Mouse (Mus musculus) heart, embryonic 15.5 days (tissue): ENCODE measurements at regions not wholly inside any gene's neighbourhood (a gene's known extent, or its start where the extent isn't known, plus 50 kb on each side); places are given as distances from the start of the nearest gene placed in this dataset.

Experiments used
- ATAC-seq: fragments of 200-750 bp; cut with Nextera tagmentation; replicated peaks from 2 replicates; pipeline ENCODE4 v1.8.0; 2017; ENCODE audit warnings: low read depth, moderate TSS enrichment; ENCODE audit not compliant: insufficient number of reproducible peaks, insufficient read depth, low FRiP score
- H3K27ac ChIP-seq: fragments of 300-500 bp; sonication (generic); 2 replicates; pipeline ENCODE4 v1.5.1; 2015; ENCODE audit warnings: mild to moderate bottlenecking, inconsistent platforms
- H3K27me3 ChIP-seq: fragments of 300-500 bp; sonication (generic); 2 replicates; pipeline ENCODE4 v1.6.1; 2015; ENCODE audit warnings: inconsistent platforms
- H3K36me3 ChIP-seq: fragments of 300-500 bp; sonication (generic); 2 replicates; pipeline ENCODE4 v1.6.1; 2015; ENCODE audit warnings: mild to moderate bottlenecking, inconsistent platforms
- H3K4me1 ChIP-seq: fragments of 300-500 bp; sonication (generic); replicated peaks from 2 replicates; pipeline ENCODE4 v1.6.1; 2015; ENCODE audit warnings: inconsistent platforms
- H3K4me2 ChIP-seq: fragments of 300-500 bp; sonication (generic); 2 replicates; pipeline ENCODE4 v1.6.1; 2015; ENCODE audit warnings: inconsistent platforms, mild to moderate bottlenecking, moderate library complexity
- H3K4me3 ChIP-seq: fragments of 300-500 bp; sonication (generic); 2 replicates; pipeline ENCODE4 v1.5.1; 2015; ENCODE audit warnings: mild to moderate bottlenecking, inconsistent platforms
- H3K9ac ChIP-seq: fragments of 300-500 bp; sonication (generic); 2 replicates; pipeline ENCODE4 v1.6.1; 2015; ENCODE audit warnings: mild to moderate bottlenecking, inconsistent platforms
- H3K9me3 ChIP-seq: fragments of 300-500 bp; sonication (generic); replicated peaks from 2 replicates; pipeline ENCODE4 v1.6.1; 2016; ENCODE audit warnings: inconsistent platforms
- WGBS: fragments of 180-500 bp; shearing (Covaris S2); methylation state at CpG from one replicate; pipeline ENCODE4 v1.1.7; 2015; ENCODE audit warnings: mixed read lengths; 5-methylcytosine and 5-hydroxymethylcytosine counted together

DNA sequence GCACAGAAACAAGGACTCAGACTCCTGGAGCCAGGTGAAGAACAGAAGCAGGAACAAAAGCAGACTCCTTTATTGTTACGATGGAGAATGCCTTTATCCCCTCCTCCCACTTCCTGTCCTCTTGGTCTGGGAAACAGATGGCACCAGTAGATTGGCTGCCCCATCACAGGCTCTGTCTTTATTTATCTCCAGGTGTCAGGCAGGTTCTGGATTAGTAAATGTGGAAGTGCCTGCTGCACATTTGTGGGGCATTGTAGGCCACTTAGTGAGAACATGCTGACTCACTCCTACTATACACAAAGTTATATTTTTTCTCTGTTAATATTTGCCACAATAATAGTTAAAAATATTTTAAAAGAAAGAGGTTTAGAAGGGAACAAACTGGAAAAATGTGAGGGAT lies 426.0 kb downstream of the Tmem161b start:
- H3K27ac ChIP-seq = no peak overlapping the region
- no peak overlapping the region for H3K9ac ChIP-seq
- H3K9me3 ChIP-seq = no peaks in the 10 kb centered on the region
- H3K36me3 ChIP-seq = no peaks in the 10 kb centered on the region
- 38% methylated on average over 1 of the region's 1 CpGs for WGBS
- no peaks in the 10 kb centered on the region for H3K4me1 ChIP-seq
- H3K27me3 ChIP-seq = no peaks in the 10 kb centered on the region
- H3K4me3 ChIP-seq = no peak overlapping the region
- no peak for ATAC-seq
- no peak overlapping the region for H3K4me2 ChIP-seq

DNA sequence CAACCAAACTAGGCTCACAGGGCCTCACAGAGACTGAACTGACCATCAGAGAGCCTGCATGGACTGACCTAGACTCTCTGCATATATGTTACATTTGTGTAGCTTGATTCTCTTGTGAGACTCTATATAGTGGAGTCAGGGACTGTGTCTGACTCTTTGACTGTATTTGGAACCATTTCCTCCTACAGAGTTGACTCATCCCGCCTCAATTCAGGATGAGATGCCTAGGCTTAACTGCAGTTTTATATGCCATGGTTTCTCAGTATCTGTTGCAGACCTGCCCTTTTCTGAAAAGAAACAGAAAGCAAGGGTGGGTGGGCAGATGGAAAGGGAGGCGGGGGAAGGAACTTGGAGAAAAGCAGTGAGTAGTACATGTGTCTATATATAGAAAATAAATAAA lies 441.9 kb downstream of the Tmem161b start:
- 69% methylated on average over 2 of the region's 2 CpGs for WGBS
- H3K4me2 ChIP-seq = no peak overlapping the region
- no peak for ATAC-seq
- no peaks in the 10 kb centered on the region for H3K4me1 ChIP-seq
- no peak overlapping the region for H3K27ac ChIP-seq
- H3K4me3 ChIP-seq = no peak overlapping the region
- H3K9me3 ChIP-seq = no peaks in the 10 kb centered on the region
- no peaks in the 10 kb centered on the region for H3K27me3 ChIP-seq
- H3K9ac ChIP-seq = no peak overlapping the region
- no peaks in the 10 kb centered on the region for H3K36me3 ChIP-seq

DNA sequence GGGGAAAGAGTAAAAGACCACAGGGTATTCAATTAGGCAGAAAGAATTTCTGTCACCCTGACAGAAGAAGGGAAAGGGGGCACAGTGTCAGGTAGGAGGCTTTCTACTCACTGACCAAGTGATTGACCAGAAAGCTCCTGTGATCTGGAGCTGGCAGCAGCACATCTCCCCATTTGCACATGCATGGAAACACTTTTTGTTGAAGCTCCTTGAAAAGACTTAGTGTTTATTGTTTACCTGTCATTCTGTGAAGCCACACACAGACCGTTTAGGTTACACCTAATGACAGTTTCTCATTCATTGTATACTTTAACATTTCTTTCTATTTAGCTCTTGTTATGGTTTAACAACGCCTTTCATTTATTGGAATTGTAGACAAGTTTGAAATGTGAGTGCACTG lies 458.9 kb downstream of the Tmem161b start:
- Histone ChIP-seq H3K9ac (no peak overlapping the region), H3K36me3 (no peaks in the 10 kb centered on the region), H3K4me3 (no peak overlapping the region), H3K9me3 (no peaks in the 10 kb centered on the region), H3K4me2 (no peak overlapping the region), H3K27ac (no peak overlapping the region), H3K4me1 (no peaks in the 10 kb centered on the region), H3K27me3 (no peaks in the 10 kb centered on the region)
- ATAC-seq = no peak
- 61% methylated on average over 2 of the region's 2 CpGs for WGBS

DNA sequence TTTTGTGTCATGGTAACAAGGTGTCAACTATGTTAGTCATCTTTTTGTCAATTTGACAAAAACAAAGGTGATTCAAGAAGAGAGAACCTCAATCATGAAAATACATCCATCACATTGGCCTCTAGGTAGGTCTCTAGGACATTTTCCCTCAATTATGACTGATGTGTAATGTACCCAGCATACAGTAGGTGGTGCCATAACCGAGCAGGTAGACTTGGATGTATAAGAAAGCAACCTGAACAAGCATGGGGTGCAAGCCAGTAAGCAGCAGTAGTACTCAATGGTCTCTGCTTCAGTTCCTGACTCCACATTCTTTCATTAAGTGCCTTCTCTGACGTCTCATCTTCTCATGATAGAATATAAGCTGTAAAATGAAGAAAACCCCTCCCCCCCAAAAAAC lies 463.8 kb downstream of the Tmem161b start:
- Histone ChIP-seq H3K9me3 (no peaks in the 10 kb centered on the region), H3K4me2 (no peak overlapping the region), H3K4me1 (no peaks in the 10 kb centered on the region), H3K27me3 (no peaks in the 10 kb centered on the region), H3K9ac (no peak overlapping the region), H3K4me3 (no peak overlapping the region), H3K27ac (no peak overlapping the region), H3K36me3 (no peaks in the 10 kb centered on the region)
- WGBS = 44% methylated on average over 2 of the region's 2 CpGs
- ATAC-seq = no peak

DNA sequence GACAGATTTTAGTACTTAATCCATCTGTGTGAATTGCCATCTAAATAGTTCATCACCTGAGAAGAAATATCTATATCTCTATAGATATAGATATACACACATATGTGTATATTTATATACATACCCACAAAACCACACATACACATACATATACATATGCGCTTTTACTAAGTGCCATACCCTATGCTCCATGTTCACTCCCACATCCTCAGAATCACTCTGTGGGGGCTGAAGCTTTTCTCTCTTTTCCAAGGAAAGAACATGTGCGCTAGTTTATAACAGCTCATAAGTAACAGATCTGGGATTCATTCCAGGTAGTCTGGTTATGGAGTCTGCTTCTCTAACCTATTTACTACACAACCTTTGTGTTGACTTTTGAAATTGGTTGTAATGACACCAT lies 471.4 kb downstream of the Tmem161b start:
- Histone ChIP-seq H3K4me3 (no peak overlapping the region), H3K9ac (no peak overlapping the region), H3K4me1 (no peaks in the 10 kb centered on the region), H3K9me3 (no peaks in the 10 kb centered on the region), H3K4me2 (no peak overlapping the region), H3K27me3 (no peaks in the 10 kb centered on the region), H3K36me3 (no peaks in the 10 kb centered on the region), H3K27ac (no peak overlapping the region)
- 89% methylated on average over 2 of the region's 2 CpGs for WGBS
- no peak for ATAC-seq

DNA sequence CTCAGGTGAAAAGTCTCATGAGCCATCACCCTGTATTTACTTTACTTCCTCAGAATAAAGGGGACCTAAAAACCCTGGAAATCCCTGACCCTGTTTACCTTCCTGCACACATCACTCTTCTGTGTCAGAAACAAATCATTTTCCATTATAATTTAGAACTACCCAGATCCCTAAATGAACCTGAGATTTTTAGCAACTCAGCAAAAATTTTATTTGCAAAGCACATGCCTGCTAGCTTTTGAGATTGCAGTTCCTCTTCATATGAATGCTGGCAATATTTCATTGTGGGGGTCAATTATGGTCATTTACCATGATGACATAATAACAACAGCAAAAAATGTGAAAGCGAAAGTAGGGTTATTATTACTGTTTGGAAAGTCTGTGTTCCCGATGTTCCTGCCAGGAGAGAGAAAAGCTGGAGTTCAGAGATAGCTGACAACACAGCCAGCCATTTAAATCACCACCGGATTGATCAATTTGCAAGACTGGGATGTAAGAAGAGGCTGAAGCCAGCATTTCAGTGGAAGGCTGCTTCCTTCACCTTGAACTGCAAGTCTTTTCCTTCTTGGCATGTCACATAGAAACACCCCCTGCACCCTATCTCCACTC lies 476.5 kb downstream of the Tmem161b start:
- Histone ChIP-seq H3K4me1 (no peaks in the 10 kb centered on the region), H3K27me3 (no peaks in the 10 kb centered on the region), H3K9me3 (no peaks in the 10 kb centered on the region), H3K4me3 (no peak overlapping the region), H3K4me2 (no peak overlapping the region), H3K9ac (no peak overlapping the region), H3K36me3 (no peaks in the 10 kb centered on the region), H3K27ac (no peak overlapping the region)
- 57% methylated on average over 3 of the region's 3 CpGs for WGBS
- ATAC-seq = no peak

DNA sequence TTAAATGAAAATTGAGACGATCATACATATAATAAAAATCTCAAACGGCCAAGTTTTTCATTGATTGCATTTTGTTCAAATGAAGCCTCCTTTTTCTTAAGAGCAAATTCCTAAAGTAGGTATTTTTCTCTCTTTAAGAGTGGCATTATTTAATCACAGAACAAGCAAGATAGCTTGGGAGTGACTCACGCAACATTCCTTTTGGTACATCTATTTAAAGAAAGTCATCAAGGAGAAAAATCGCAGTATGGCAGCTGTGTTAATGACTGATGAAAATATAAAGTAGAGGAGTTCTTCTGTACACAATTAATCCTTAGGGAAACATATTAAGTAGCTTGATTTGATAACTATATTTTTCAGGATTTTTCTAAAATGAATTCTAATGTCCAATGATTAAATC lies 448.0 kb upstream of the Ccnh start:
- Histone ChIP-seq H3K4me1 (no peaks in the 10 kb centered on the region), H3K9ac (no peak overlapping the region), H3K9me3 (no peaks in the 10 kb centered on the region), H3K4me3 (no peak overlapping the region), H3K27me3 (no peaks in the 10 kb centered on the region), H3K27ac (no peak overlapping the region), H3K36me3 (no peaks in the 10 kb centered on the region), H3K4me2 (no peak overlapping the region)
- 56% methylated on average over 4 of the region's 4 CpGs for WGBS
- no peak for ATAC-seq

DNA sequence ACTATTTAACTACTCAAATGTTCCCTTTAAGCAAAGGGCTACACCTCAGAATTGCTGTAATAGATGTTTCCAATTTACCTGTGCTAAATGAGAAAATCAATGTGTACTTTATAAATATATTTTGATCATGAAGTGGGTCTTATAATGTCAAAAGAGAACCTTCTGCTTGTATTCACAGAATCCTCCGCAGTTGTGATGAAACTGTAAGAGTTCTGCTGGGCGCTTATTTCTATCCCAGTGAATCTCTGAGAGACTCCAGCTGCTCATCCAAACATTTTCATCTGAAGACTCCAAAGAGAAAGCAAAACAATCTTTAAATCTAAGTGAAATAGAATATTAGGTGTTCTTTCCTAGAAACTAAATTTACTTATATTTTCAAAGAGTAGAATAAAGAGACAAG lies 440.9 kb upstream of the Ccnh start:
- no peak overlapping the region for H3K27ac ChIP-seq
- 86% methylated on average over 2 of the region's 2 CpGs for WGBS
- H3K9me3 ChIP-seq = no peaks in the 10 kb centered on the region
- H3K4me3 ChIP-seq = no peak overlapping the region
- no peaks in the 10 kb centered on the region for H3K4me1 ChIP-seq
- no peak overlapping the region for H3K9ac ChIP-seq
- no peaks in the 10 kb centered on the region for H3K27me3 ChIP-seq
- H3K36me3 ChIP-seq = no peaks in the 10 kb centered on the region
- no peak for ATAC-seq
- H3K4me2 ChIP-seq = no peak overlapping the region

DNA sequence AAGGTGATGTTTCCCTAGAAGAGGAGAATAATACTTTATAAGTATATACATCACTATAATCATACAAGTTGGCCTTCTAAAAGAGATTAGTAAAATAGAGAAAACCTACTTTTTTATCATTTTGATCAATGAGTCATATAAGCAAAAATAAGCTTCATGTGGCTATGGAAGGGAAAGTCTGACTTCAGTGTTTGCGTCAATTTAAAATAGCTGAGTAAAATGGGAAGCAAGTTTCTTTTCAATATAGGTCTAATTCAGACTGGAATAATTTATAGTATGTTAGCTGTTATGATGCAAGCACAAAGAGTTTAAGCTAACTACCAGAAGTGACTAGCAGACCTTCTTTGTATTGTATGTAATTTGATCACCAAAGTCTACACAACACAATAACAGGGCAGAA lies 440.0 kb upstream of the Ccnh start:
- Histone ChIP-seq H3K27me3 (no peaks in the 10 kb centered on the region), H3K36me3 (no peaks in the 10 kb centered on the region), H3K27ac (no peak overlapping the region), H3K9ac (no peak overlapping the region), H3K4me2 (no peak overlapping the region), H3K4me3 (no peak overlapping the region), H3K4me1 (no peaks in the 10 kb centered on the region), H3K9me3 (no peaks in the 10 kb centered on the region)
- ATAC-seq = no peak
- 90% methylated on average over 1 of the region's 1 CpGs for WGBS

DNA sequence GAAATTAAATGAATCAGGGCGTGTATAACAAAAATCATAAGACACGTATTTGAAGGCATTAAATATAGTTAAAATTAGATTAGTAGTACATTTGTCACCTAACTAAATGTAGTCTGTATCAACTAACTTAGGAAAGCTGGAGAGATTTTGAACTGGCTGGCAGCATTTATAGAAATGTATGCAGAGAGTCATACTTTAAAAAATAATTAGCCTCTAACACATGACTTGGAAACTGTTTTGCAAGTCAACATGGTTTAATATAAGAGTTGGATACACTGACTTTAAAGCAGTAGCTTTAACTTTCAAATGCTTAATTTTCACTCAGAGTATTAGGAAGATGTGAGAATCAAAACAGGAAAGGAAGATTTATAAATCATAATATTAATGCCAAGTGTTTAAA lies 439.1 kb upstream of the Ccnh start:
- Histone ChIP-seq H3K9ac (no peak overlapping the region), H3K4me2 (no peak overlapping the region), H3K4me1 (no peaks in the 10 kb centered on the region), H3K36me3 (no peaks in the 10 kb centered on the region), H3K27me3 (no peaks in the 10 kb centered on the region), H3K27ac (no peak overlapping the region), H3K4me3 (no peak overlapping the region), H3K9me3 (no peaks in the 10 kb centered on the region)
- no peak for ATAC-seq
- 71% methylated on average over 2 of the region's 2 CpGs for WGBS

DNA sequence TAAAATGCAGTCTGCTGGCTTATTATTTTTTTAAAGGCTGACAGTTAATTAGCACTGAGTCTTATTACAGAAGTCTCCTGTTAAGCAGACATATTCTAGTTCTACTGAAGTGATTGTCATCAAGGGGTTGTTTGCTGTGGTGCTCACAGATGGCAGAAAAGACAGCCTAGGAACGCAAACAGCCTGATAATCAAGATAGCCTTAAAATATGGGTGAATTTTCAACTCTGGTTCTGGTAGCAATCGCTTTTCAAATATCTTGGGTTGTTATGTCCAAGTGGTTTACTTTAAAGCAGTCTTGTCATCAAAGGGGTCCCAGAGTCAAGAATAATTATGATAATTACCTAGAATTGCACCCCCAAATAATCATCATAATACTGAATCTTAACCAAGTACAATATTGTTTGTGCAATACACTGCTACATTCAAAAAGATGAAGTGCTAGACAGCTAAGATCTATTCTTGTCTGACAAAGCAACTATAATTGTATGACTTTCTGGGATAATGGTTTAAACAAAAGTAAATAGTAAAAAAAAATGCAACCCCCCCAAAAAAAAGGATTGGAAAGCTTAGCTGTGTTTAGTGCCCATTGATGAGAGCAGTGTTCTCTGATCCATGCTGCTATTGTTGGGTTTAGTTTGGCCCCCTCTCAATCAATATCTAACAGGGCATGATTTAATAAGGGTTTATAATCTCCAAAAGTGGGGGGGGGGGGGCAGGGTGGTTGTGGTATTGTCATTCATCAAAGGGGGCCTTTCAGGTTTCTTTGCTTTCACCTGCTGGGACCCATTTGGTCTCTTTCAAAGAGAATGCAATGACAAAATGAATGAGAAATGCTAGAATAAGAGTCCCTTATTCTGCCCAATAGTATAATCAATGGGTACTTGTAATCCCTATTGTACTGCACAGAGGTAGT lies 437.4 kb upstream of the Ccnh start:
- no peak overlapping the region for H3K27ac ChIP-seq
- H3K4me3 ChIP-seq = no peak overlapping the region
- no peak for ATAC-seq
- WGBS = 70% methylated on average over 2 of the region's 2 CpGs
- no peaks in the 10 kb centered on the region; the same call in 1 of the 2 replicates for H3K27me3 ChIP-seq
- H3K4me1 ChIP-seq = no peaks in the 10 kb centered on the region
- H3K9ac ChIP-seq = no peak overlapping the region
- no peaks in the 10 kb centered on the region for H3K36me3 ChIP-seq
- H3K9me3 ChIP-seq = no peaks in the 10 kb centered on the region
- H3K4me2 ChIP-seq = no peak overlapping the region

DNA sequence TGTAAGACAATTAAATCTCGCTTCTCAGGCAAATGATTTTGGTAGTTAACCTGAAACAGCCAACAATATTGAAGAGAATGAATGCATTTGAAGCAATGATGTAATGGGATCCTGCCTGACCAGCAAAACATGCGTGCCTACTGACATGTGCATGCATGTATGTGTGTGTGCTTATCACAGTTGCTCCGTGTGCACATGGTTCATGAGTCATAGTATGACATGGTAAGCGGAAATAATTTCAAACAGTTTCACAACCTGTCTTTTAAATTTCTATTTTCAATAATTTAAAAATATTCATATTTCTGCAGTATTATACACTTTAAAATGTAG lies 436.8 kb upstream of the Ccnh start:
- Histone ChIP-seq H3K4me1 (no peaks in the 10 kb centered on the region), H3K36me3 (no peaks in the 10 kb centered on the region), H3K9ac (no peak overlapping the region), H3K4me2 (no peak overlapping the region), H3K9me3 (no peaks in the 10 kb centered on the region), H3K27me3 (no peaks in the 10 kb centered on the region; the same call in 1 of the 2 replicates), H3K27ac (no peak overlapping the region), H3K4me3 (no peak overlapping the region)
- 72% methylated on average over 4 of the region's 4 CpGs for WGBS
- no peak for ATAC-seq
